Mouse (Mus musculus) hindbrain, embryonic 15.5 days (tissue): ENCODE data around the gene Cyp2d22. TPM values are rescaled to one million over a fixed set of nuclear protein-coding genes. Genes with fewer than 3 reads are reported as not detected.

Experiments used
- ATAC-seq: fragments of 200-750 bp; cut with Nextera tagmentation; 2 replicates; pipeline ENCODE4 v1.8.0; 2017; ENCODE audit warnings: low read depth, moderate number of reproducible peaks, moderate TSS enrichment; ENCODE audit not compliant: low FRiP score
- H3K27ac ChIP-seq: fragments of 300-500 bp; sonication (generic); replicated peaks from 2 replicates; pipeline ENCODE4 v1.5.1; 2015; ENCODE audit warnings: mild to moderate bottlenecking, inconsistent platforms
- H3K27me3 ChIP-seq: fragments of 300-500 bp; sonication (generic); 2 replicates; pipeline ENCODE4 v1.6.1; 2015; ENCODE audit warnings: control low read depth, inconsistent platforms
- H3K36me3 ChIP-seq: fragments of 300-500 bp; sonication (generic); 2 replicates; pipeline ENCODE4 v1.6.1; 2015; ENCODE audit warnings: control low read depth, inconsistent platforms
- H3K4me1 ChIP-seq: fragments of 300-500 bp; sonication (generic); replicated peaks from 2 replicates; pipeline ENCODE4 v1.6.1; 2015; ENCODE audit warnings: control low read depth, inconsistent platforms
- H3K4me2 ChIP-seq: fragments of 300-500 bp; sonication (generic); 2 replicates; pipeline ENCODE4 v1.6.1; 2015; ENCODE audit warnings: moderate library complexity, mild to moderate bottlenecking, inconsistent platforms
- H3K4me3 ChIP-seq: fragments of 300-500 bp; sonication (generic); 2 replicates; pipeline ENCODE4 v1.5.1; 2015; ENCODE audit warnings: mild to moderate bottlenecking, inconsistent platforms
- H3K9ac ChIP-seq: fragments of 300-500 bp; sonication (generic); 2 replicates; pipeline ENCODE4 v1.6.1; 2015; ENCODE audit warnings: inconsistent platforms
- H3K9me3 ChIP-seq: fragments of 300-500 bp; sonication (generic); 2 replicates; pipeline ENCODE4 v1.6.1; 2016; ENCODE audit warnings: control low read depth, inconsistent platforms
- WGBS: fragments of 180-500 bp; shearing (Covaris S2); methylation state at CpG from one replicate; pipeline ENCODE4 v1.1.7; 2015; 5-methylcytosine and 5-hydroxymethylcytosine counted together
- microRNA-seq: library from miRNA; unstranded; fragments of <30 nt; microRNA quantifications from one replicate; pipeline ENCODE4, GENCODE M21; 2016
- polyA plus RNA-seq: library from polyadenylated mRNA; unstranded; fragments of >200 nt; fragmentation: Nextera tagmentation; extraction: Ambion mirVana; gene quantifications from 2 replicates; pipeline ENCODE4 v1.2.1, GENCODE M21; 2015

The Cyp2d22 gene
- polyA plus RNA-seq, 1 experiment from 2014 or later = 2.5 TPM

DNA sequence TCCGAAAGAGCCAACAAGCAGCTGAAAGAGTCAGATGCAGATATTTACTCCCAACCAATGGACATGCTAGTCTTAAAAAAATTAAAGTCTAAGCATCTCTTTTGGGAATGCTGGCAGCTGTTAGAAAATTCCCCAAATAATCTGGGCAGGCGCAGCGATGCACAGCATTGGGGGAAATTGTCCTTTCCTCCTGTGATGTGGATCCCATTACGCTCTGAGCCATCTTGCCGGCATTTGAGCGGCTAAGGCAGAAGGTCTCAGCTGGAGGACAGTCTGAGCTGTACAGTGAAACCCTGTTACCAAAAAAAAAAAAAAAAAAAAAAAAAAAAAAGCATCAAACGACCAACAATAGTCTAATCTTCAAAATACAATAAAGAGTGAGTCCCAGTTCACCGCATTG is 57.9 kb downstream of the Cyp2d22 start:
- WGBS = 69% methylated on average over 8 of the region's 8 CpGs
- no peak overlapping the region for H3K9ac ChIP-seq
- H3K9me3 ChIP-seq = no peaks in the 10 kb centered on the region
- H3K4me1 ChIP-seq = no peaks in the 10 kb centered on the region
- no peak overlapping the region for H3K27ac ChIP-seq
- no peaks in the 10 kb centered on the region for H3K36me3 ChIP-seq
- ATAC-seq = no peak
- H3K27me3 ChIP-seq = no peaks in the 10 kb centered on the region
- H3K4me3 ChIP-seq = no peak overlapping the region
- no peak overlapping the region for H3K4me2 ChIP-seq

Small RNA genes within 50 kb of the gene (microRNA-seq; reads per million reads assigned to microRNA genes)
- gene Gm25990 = not detected
- not detected for gene Gm27331
- gene Mir7684 = not detected

Other genes starting within 250 kb of the Cyp2d22 start
- gene Srebf2, start 233.1 kb downstream of the Cyp2d22 start, polyA plus RNA-seq = 204 and 209 TPM in 2 replicates
- 2.9 and 4.6 TPM in 2 replicates for gene Shisa8, start 167.4 kb downstream of the Cyp2d22 start, polyA plus RNA-seq
- gene Tnfrsf13c, start 155.9 kb downstream of the Cyp2d22 start, polyA plus RNA-seq = 0.37 and 0.69 TPM in 2 replicates
- gene Cenpm, start 135.5 kb downstream of the Cyp2d22 start, polyA plus RNA-seq = 24.0 and 25.4 TPM in 2 replicates
- gene 1500009C09Rik, start 127.9 kb downstream of the Cyp2d22 start, polyA plus RNA-seq = 15.9 and 16.6 TPM in 2 replicates
- 374 and 408 TPM in 2 replicates for gene Sept3, start 105.4 kb downstream of the Cyp2d22 start, polyA plus RNA-seq
- 0.10 and 0.29 TPM in 2 replicates for gene Wbp2nl, start 81.3 kb downstream of the Cyp2d22 start, polyA plus RNA-seq
- gene Naga, start 41.3 kb downstream of the Cyp2d22 start, polyA plus RNA-seq = 27.9 and 29.5 TPM in 2 replicates
- gene Pheta2, start 41.3 kb downstream of the Cyp2d22 start, polyA plus RNA-seq = 1.9 and 2.0 TPM in 2 replicates
- 367 and 377 TPM in 2 replicates for gene Smdt1, start 41.3 kb downstream of the Cyp2d22 start, polyA plus RNA-seq
- 352 and 391 TPM in 2 replicates for gene Ndufa6, start 25.9 kb downstream of the Cyp2d22 start, polyA plus RNA-seq
- not detected in 2 replicates for gene Cyp2d11, start 13.8 kb upstream of the Cyp2d22 start, polyA plus RNA-seq
- gene Cyp2d10, start 26.9 kb upstream of the Cyp2d22 start, polyA plus RNA-seq = 0.25 TPM in 1 of 2 replicates, not detected in the other
- not detected in 2 replicates for gene Cyp2d9, start 53.2 kb upstream of the Cyp2d22 start, polyA plus RNA-seq
- gene Cyp2d12, start 174.8 kb upstream of the Cyp2d22 start, polyA plus RNA-seq = not detected in 2 replicates
- gene Cyp2d34, start 240.7 kb upstream of the Cyp2d22 start, polyA plus RNA-seq = not detected in 2 replicates